Mouse (Mus musculus) hindbrain, postnatal 0 days (tissue): Measurements from ENCODE around the gene Ccer1. TPM values are rescaled to one million over a fixed set of nuclear protein-coding genes. Genes with fewer than 3 reads are reported as not detected.

Experiments
- ATAC-seq: fragments of 200-750 bp; cut with Nextera tagmentation; 2 replicates; pipeline ENCODE4 v1.8.0; 2017; ENCODE audit warnings: mild to moderate bottlenecking, moderate TSS enrichment, moderate library complexity
- DNase-seq: peaks from one replicate; pipeline ENCODE4 v3.0.0-alpha.2; 2015; ENCODE audit warnings: low spot score
- H3K27ac ChIP-seq: fragments of 300-500 bp; sonication (generic); 2 replicates; pipeline ENCODE4 v1.5.1; 2014; ENCODE audit warnings: mild to moderate bottlenecking
- H3K27me3 ChIP-seq: fragments of 300-500 bp; sonication (generic); 2 replicates; pipeline ENCODE4 v1.6.1; 2014; ENCODE audit warnings: low read length, mixed read lengths; ENCODE audit not compliant: insufficient read depth
- H3K36me3 ChIP-seq: fragments of 300-500 bp; sonication (generic); 2 replicates; pipeline ENCODE4 v1.6.1; 2014; ENCODE audit warnings: low read length, mixed read lengths; ENCODE audit not compliant: insufficient read depth
- H3K4me1 ChIP-seq: fragments of 300-500 bp; sonication (generic); 2 replicates; pipeline ENCODE4 v1.6.1; 2014; ENCODE audit warnings: antibody characterized with exemption, low read length, mixed read lengths; ENCODE audit not compliant: insufficient read depth
- H3K4me2 ChIP-seq: fragments of 300-500 bp; sonication (generic); 2 replicates; pipeline ENCODE4 v1.6.1; 2014; ENCODE audit warnings: low read depth, mild to moderate bottlenecking, low read length, moderate library complexity, mixed read lengths
- H3K4me3 ChIP-seq: fragments of 300-500 bp; sonication (generic); 2 replicates; pipeline ENCODE4 v1.5.1; 2014; ENCODE audit warnings: low read length
- H3K9ac ChIP-seq: fragments of 300-500 bp; sonication (generic); replicated peaks from 2 replicates; pipeline ENCODE4 v1.6.1; 2014; ENCODE audit warnings: mild to moderate bottlenecking, low read length, moderate library complexity, mixed read lengths
- H3K9me3 ChIP-seq: fragments of 300-500 bp; sonication (generic); 2 replicates; pipeline ENCODE4 v1.6.1; 2016; ENCODE audit warnings: low read length, mixed read lengths
- CTCF ChIP-seq: IDR thresholded peaks from 2 replicates; pipeline ENCODE4 v1.5.1; 2016; ENCODE audit warnings: antibody characterized with exemption, control low read depth, low read depth
- WGBS: fragments of 180-500 bp; shearing (Covaris S2); extraction: QIAGEN DNeasy Blood & Tissue Kit; methylation state at CpG from one replicate; pipeline ENCODE4 v1.1.7; 2014; 5-methylcytosine and 5-hydroxymethylcytosine counted together
- polyA plus RNA-seq: library from polyadenylated mRNA; unstranded; fragments of >200 nt; fragmentation: Nextera tagmentation; extraction: Ambion mirVana; gene quantifications from 2 replicates; pipeline ENCODE4 v1.2.1, GENCODE M21; 2015
- total RNA-seq: library from RNA; depleted of rRNA; stranded (reverse); fragments of >200 nt; gene quantifications from 2 replicates; pipeline ENCODE4 v1.2.3, GENCODE M21; 2014

Ccer1 gene
- total and polyA plus RNA-seq, 2 experiments from 2014 or later = not detected

- Histone ChIP-seq H3K4me1 (no peaks in the 10 kb centered on the region), H3K4me2 (no peak overlapping the region), H3K9ac (no peak overlapping the region), H3K4me3 (no peak overlapping the region), H3K9me3 (no peaks in the 10 kb centered on the region), H3K27ac (no peak overlapping the region), H3K27me3 (no peaks in the 10 kb centered on the region), H3K36me3 (no peaks in the 10 kb centered on the region)
- no peak for TF ChIP-seq CTCF
- ATAC-seq (no peak), DNase-seq (no peak)
These were observed 9.9 kb upstream of the Ccer1 start for GRCm38 (mm10) chr10:97682981-97683380.

GRCm38 (mm10) chr10:97687198-97687597, 5.7 kb upstream of the Ccer1 start:
- H3K4me3 ChIP-seq = no peak overlapping the region
- no peak for DNase-seq
- ATAC-seq = no peak
- H3K9me3 ChIP-seq = no peaks in the 10 kb centered on the region
- WGBS = 54% methylated on average over 1 of the region's 1 CpGs
- TF ChIP-seq CTCF = no peak
- H3K9ac ChIP-seq = no peak overlapping the region
- no peaks in the 10 kb centered on the region for H3K4me1 ChIP-seq
- no peaks in the 10 kb centered on the region for H3K36me3 ChIP-seq
- no peaks in the 10 kb centered on the region for H3K27me3 ChIP-seq
- no peak overlapping the region for H3K4me2 ChIP-seq
- no peak overlapping the region for H3K27ac ChIP-seq

- DNase-seq (peak; percentile 65), ATAC-seq (no peak)
- Histone ChIP-seq H3K4me1 (no peaks in the 10 kb centered on the region), H3K9ac (no peak overlapping the region), H3K36me3 (no peaks in the 10 kb centered on the region), H3K27me3 (no peaks in the 10 kb centered on the region), H3K27ac (no peak overlapping the region), H3K4me2 (no peak overlapping the region), H3K4me3 (no peak overlapping the region), H3K9me3 (no peaks in the 10 kb centered on the region)
- peak; percentile 56 for TF ChIP-seq CTCF
- 69% methylated on average over 3 of the region's 3 CpGs for WGBS
These were observed 3.4 kb upstream of the Ccer1 start for GRCm38 (mm10) chr10:97689425-97689824.

- DNase-seq (no peak), ATAC-seq (no peak)
- Histone ChIP-seq H3K36me3 (no peaks in the 10 kb centered on the region), H3K27me3 (no peaks in the 10 kb centered on the region), H3K4me3 (no peak overlapping the region), H3K9me3 (no peaks in the 10 kb centered on the region), H3K9ac (no peak overlapping the region), H3K4me2 (no peak overlapping the region), H3K27ac (no peak overlapping the region), H3K4me1 (no peaks in the 10 kb centered on the region)
- TF ChIP-seq CTCF = no peak
- 91% methylated on average over 37 of the region's 37 CpGs for WGBS
These were observed 708 bp downstream of the Ccer1 start for GRCm38 (mm10) chr10:97693398-97694135.

- Histone ChIP-seq H3K4me1 (no peaks in the 10 kb centered on the region), H3K9ac (no peak overlapping the region), H3K36me3 (no peaks in the 10 kb centered on the region), H3K4me2 (no peak overlapping the region), H3K27ac (no peak overlapping the region), H3K9me3 (no peaks in the 10 kb centered on the region), H3K27me3 (no peaks in the 10 kb centered on the region), H3K4me3 (no peak overlapping the region)
- DNase-seq = no peak
- no peak for ATAC-seq
- no peak for TF ChIP-seq CTCF
These were observed 9.5 kb downstream of the Ccer1 start for GRCm38 (mm10) chr10:97702321-97702720.

- ATAC-seq (no peak), DNase-seq (peak; percentile 83)
- 36% methylated on average over 1 of the region's 1 CpGs for WGBS
- H3K9ac ChIP-seq = no peak overlapping the region
- peak; percentile 77 for TF ChIP-seq CTCF
- no peaks in the 10 kb centered on the region for H3K4me1 ChIP-seq
- H3K36me3 ChIP-seq = no peaks in the 10 kb centered on the region
- no peak overlapping the region for H3K4me3 ChIP-seq
- H3K9me3 ChIP-seq = no peaks in the 10 kb centered on the region
- no peak overlapping the region for H3K4me2 ChIP-seq
- H3K27me3 ChIP-seq = no peaks in the 10 kb centered on the region
- H3K27ac ChIP-seq = no peak overlapping the region
These were observed 11.7 kb downstream of the Ccer1 start for GRCm38 (mm10) chr10:97704562-97704961.

GRCm38 (mm10) chr10:97712687-97713086, 19.8 kb downstream of the Ccer1 start:
- Histone ChIP-seq H3K4me1 (no peaks in the 10 kb centered on the region), H3K4me2 (no peak overlapping the region), H3K27ac (no peak overlapping the region), H3K9me3 (no peaks in the 10 kb centered on the region), H3K27me3 (no peaks in the 10 kb centered on the region), H3K36me3 (no peaks in the 10 kb centered on the region), H3K9ac (no peak overlapping the region), H3K4me3 (no peak overlapping the region)
- ATAC-seq (0 out of 2 replicates have a peak, but pooled peaks have one; percentile 63), DNase-seq (peak; percentile 91)
- TF ChIP-seq CTCF = peak; percentile 96
- 3% methylated on average over 5 of the region's 5 CpGs for WGBS
